Mouse (Mus musculus): ENCODE data around the gene Setd1b. TPM values are rescaled to one million over a fixed set of nuclear protein-coding genes. Genes with fewer than 3 reads are reported as not detected.

Setd1b gene
- total RNA-seq (2015), result 27.5 and 28.3 TPM in 2 replicates
- total RNA-seq (2017), result 1.9 and 3.1 TPM in 2 replicates

- peak; percentile 24 for ATAC-seq (replicated peaks; ENCODE audit: poor library complexity)
Measured at GRCm38 (mm10) chr5:123142161-123143157, at the start of gene Setd1b. Gene Setd1b (plus strand): TSS chr5:123142193.

GRCm38 (mm10) chr5:123093077-123093633 is 48.8 kb upstream of the Setd1b start:
- peak; percentile 71 for ATAC-seq (replicated peaks; ENCODE audit: poor library complexity)

GRCm38 (mm10) chr5:123094238-123094991 is 47.6 kb upstream of the Setd1b start:
- peak; percentile 84 for ATAC-seq (replicated peaks; ENCODE audit: poor library complexity)

GRCm38 (mm10) chr5:123096299-123096698 is 45.7 kb upstream of the Setd1b start:
- ATAC-seq (replicated peaks; ENCODE audit: poor library complexity), result no peak

DNA sequence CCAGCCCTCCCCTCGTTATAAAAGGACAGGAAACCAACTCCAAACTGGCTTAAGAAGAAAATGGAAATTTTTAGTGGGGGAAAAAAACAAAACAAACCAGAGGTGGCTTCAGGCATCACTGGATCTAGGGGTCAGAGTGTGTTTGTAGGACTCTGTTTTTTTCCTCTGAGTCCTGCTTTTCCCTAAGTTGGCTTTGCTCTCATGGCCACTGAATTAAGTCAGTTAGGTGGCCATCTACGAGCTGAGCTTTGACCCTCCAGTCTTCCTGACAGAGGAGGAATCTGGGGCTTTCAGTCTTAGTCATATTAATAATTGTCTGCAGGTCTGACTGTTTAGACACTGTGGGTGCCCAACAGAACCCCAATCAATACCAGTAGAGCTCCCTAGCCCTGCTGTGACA is 43.5 kb upstream of the Setd1b start:
- ATAC-seq (replicated peaks; ENCODE audit: poor library complexity), result no peak

DNA sequence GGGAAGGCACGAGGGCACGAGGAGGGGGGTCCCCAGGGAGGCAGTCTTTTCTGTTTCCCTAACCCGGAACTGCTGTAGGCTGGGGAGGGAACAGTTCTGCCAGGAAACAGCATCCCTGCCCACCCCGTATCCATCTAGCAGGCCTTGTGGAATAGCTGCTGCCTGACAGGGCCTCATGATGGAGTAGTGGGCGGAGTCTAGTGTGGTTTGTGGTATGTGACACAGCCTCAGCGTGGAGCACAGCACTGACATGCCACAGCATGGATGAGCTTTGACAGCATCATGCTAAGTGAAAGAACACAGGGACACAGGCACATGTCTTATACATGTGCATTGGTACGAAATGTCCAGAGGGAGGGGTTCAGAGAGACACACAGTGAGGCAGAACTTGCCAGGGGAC is 39.6 kb upstream of the Setd1b start:
- peak; percentile 57 for ATAC-seq (replicated peaks; ENCODE audit: poor library complexity)

GRCm38 (mm10) chr5:123103556-123103955 is 38.4 kb upstream of the Setd1b start:
- ATAC-seq (replicated peaks; ENCODE audit: poor library complexity), result no peak

- no peak for ATAC-seq (replicated peaks; ENCODE audit: poor library complexity)
Measured at GRCm38 (mm10) chr5:123104769-123105168, 37.2 kb upstream of the Setd1b start.

GRCm38 (mm10) chr5:123109452-123110203 is 32.4 kb upstream of the Setd1b start:
- ATAC-seq (replicated peaks; ENCODE audit: poor library complexity), result no peak

GRCm38 (mm10) chr5:123110296-123110721 is 31.7 kb upstream of the Setd1b start:
- ATAC-seq (replicated peaks; ENCODE audit: poor library complexity), result no peak

GRCm38 (mm10) chr5:123114109-123114508 is 27.9 kb upstream of the Setd1b start:
- ATAC-seq (replicated peaks; ENCODE audit: poor library complexity), result no peak

- peak; percentile 42; the same call in 1 of the 2 replicates for ATAC-seq (replicated peaks; ENCODE audit: poor library complexity)
Measured at GRCm38 (mm10) chr5:123114924-123115323, 27.1 kb upstream of the Setd1b start.

DNA sequence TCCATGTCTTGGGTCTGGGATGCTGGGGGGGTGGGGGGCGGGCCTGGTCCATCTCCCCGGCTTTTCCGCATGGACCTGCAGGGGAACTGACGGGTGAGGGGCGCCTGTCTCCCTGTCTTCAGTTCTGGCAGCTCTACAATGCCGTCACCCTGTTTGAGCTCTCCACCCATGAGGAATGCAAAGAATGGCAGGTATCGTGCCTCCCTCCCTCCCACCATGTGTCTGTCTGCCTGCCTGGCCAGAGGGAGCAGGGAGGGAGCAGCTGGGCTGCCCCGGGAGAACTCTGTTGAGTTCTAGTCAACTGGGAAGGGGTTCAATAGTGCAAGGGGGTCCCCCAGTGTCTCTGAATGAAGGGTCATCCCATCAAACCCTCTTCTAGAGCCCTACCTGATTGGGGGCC is 25.9 kb upstream of the Setd1b start:
- no peak for ATAC-seq (replicated peaks; ENCODE audit: poor library complexity)

DNA sequence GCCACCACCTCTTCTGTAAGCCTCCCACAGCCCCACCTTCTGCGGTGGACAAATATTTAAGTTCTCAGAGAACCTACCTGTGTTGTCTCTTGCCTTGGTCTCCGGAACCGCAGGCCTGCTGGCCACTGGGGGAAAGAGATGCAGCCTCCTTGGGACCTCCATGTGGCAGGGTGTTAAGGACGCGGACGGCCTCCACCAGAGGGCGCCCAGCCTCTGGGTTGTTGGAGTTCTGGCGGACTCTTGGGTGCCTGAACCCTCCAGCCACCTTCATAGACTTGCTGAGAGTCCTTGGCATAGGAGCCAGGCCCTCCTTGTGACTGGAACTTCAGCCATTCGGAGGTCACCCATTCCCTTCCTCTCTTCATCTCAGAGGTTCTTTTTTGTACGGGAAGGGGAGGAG is 24.7 kb upstream of the Setd1b start:
- ATAC-seq (replicated peaks; ENCODE audit: poor library complexity), result peak; percentile 89

GRCm38 (mm10) chr5:123117773-123118172 is 24.2 kb upstream of the Setd1b start:
- ATAC-seq (replicated peaks; ENCODE audit: poor library complexity), result no peak

- ATAC-seq (replicated peaks; ENCODE audit: poor library complexity), result peak; percentile 35
Measured at GRCm38 (mm10) chr5:123118826-123119225, 23.2 kb upstream of the Setd1b start.

DNA sequence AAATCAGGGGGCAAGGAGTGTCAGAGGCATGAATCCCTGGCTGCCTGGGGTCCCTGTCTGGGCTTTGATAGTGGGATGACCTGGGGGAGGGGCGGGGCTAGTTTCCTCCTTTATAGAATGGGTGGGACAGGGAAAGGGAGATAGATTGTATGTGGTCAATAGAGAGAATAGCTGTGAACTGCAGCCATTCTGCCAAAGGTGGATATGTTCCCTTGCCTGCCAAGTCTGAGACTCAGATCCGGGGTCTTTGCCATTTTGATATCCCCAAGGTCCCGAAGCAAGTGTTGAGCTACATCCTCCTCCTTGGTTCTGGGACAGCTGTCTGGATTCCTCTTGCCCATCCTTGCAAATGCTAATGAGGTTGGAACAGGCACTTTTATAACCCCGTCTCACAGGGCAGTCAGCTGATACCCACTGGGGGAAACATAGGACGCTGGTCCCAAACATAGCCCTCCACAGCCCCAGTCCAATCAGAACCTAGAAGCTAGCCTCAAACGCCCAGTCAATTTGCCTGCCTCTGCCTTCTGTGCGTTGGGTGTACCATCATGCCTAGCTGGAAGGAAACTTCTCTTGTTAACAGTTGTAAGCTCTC is 21.3 kb upstream of the Setd1b start:
- no peak for ATAC-seq (replicated peaks; ENCODE audit: poor library complexity)

GRCm38 (mm10) chr5:123122181-123122580 is 19.8 kb upstream of the Setd1b start:
- ATAC-seq (replicated peaks; ENCODE audit: poor library complexity), result no peak

DNA sequence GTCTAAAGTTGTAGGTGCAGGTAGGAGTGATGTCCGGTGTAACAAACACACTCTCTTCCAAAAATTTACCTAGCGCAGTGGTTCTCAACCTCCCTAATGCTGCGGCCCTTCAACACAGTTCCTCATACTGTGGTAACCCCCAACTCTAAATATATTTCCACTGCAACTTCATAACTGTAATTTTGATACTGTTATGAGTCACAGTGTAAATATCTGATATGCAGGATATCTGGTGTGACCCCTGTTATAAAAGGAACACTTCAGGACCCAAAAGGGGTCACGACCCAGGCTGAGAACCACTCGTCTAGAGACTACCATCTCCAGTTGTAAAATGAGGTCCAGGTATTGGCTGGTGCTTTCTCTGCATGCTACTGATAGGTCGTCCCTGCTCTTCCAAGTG is 16.9 kb upstream of the Setd1b start:
- no peak for ATAC-seq (replicated peaks; ENCODE audit: poor library complexity)
